Mouse (Mus musculus): Measurements from ENCODE around the gene Mtfp1.
"Not testable (repeated sequence)": the region's sequence is repeated elsewhere in the genome, so short reads cannot be mapped to it uniquely, and the experiment has no call there.

The Mtfp1 gene

GRCm38 (mm10) chr11:4095171-4096053, at the start of gene Mtfp1:
Mtfp1 (minus strand) TSS chr11:4095445.
- no peak for DNase-seq (ENCODE audit: low read depth, low spot score)

- no peak for DNase-seq (ENCODE audit: low read depth, low spot score)
These were observed 48.2 kb upstream of the Mtfp1 start for GRCm38 (mm10) chr11:4143281-4144062.

- no peak for DNase-seq (ENCODE audit: low read depth, low spot score)
These were observed 47.1 kb upstream of the Mtfp1 start for GRCm38 (mm10) chr11:4142352-4142751.

GRCm38 (mm10) chr11:4141505-4141904, 46.3 kb upstream of the Mtfp1 start:
- DNase-seq (ENCODE audit: low read depth, low spot score), result no peak

- DNase-seq (ENCODE audit: low read depth, low spot score), result no peak
These were observed 43.7 kb upstream of the Mtfp1 start for GRCm38 (mm10) chr11:4138964-4139363.

- DNase-seq (ENCODE audit: low read depth, low spot score), result peak; percentile 78
These were observed 40.0 kb upstream of the Mtfp1 start, which contains the start of gene Rnf215 for GRCm38 (mm10) chr11:4134986-4135935. Rnf215 (plus strand) TSS chr11:4135202.

- no peak for DNase-seq (ENCODE audit: low read depth, low spot score)
These were observed 39.2 kb upstream of the Mtfp1 start for GRCm38 (mm10) chr11:4134400-4134799.

- DNase-seq (ENCODE audit: low read depth, low spot score), result no peak
These were observed 38.2 kb upstream of the Mtfp1 start for GRCm38 (mm10) chr11:4133450-4133849.

- DNase-seq (ENCODE audit: low read depth, low spot score), result not testable (repeated sequence)
These were observed 33.2 kb upstream of the Mtfp1 start for GRCm38 (mm10) chr11:4128461-4128860.

- no peak for DNase-seq (ENCODE audit: low read depth, low spot score)
These were observed 31.8 kb upstream of the Mtfp1 start for GRCm38 (mm10) chr11:4127059-4127458.

GRCm38 (mm10) chr11:4123922-4124321, 28.7 kb upstream of the Mtfp1 start:
- no peak for DNase-seq (ENCODE audit: low read depth, low spot score)

- DNase-seq (ENCODE audit: low read depth, low spot score), result no peak
These were observed 27.7 kb upstream of the Mtfp1 start, which contains the start of gene Sec14l2 for GRCm38 (mm10) chr11:4122742-4123579. Sec14l2 (minus strand) TSS chr11:4123415.

- no peak for DNase-seq (ENCODE audit: low read depth, low spot score)
These were observed 27.0 kb upstream of the Mtfp1 start for GRCm38 (mm10) chr11:4122226-4122625.

- no peak for DNase-seq (ENCODE audit: low read depth, low spot score)
These were observed 26.4 kb upstream of the Mtfp1 start for GRCm38 (mm10) chr11:4121691-4122090.

GRCm38 (mm10) chr11:4119635-4120034, 24.4 kb upstream of the Mtfp1 start:
- no peak for DNase-seq (ENCODE audit: low read depth, low spot score)

- no peak for DNase-seq (ENCODE audit: low read depth, low spot score)
These were observed 23.1 kb upstream of the Mtfp1 start for GRCm38 (mm10) chr11:4118081-4118921.

- no peak for DNase-seq (ENCODE audit: low read depth, low spot score)
These were observed 22.3 kb upstream of the Mtfp1 start for GRCm38 (mm10) chr11:4117372-4118071.

GRCm38 (mm10) chr11:4116458-4117141, 21.4 kb upstream of the Mtfp1 start:
- no peak for DNase-seq (ENCODE audit: low read depth, low spot score)
